Mouse (Mus musculus): ENCODE measurements around the gene Copa. TPM values are rescaled to one million over a fixed set of nuclear protein-coding genes. Genes with fewer than 3 reads are reported as not detected.

Copa gene
- 75.9 and 82.2 TPM in 2 replicates for polyA plus RNA-seq (2015; fragmentation: Nextera tagmentation; extraction: Ambion mirVana)

DNA sequence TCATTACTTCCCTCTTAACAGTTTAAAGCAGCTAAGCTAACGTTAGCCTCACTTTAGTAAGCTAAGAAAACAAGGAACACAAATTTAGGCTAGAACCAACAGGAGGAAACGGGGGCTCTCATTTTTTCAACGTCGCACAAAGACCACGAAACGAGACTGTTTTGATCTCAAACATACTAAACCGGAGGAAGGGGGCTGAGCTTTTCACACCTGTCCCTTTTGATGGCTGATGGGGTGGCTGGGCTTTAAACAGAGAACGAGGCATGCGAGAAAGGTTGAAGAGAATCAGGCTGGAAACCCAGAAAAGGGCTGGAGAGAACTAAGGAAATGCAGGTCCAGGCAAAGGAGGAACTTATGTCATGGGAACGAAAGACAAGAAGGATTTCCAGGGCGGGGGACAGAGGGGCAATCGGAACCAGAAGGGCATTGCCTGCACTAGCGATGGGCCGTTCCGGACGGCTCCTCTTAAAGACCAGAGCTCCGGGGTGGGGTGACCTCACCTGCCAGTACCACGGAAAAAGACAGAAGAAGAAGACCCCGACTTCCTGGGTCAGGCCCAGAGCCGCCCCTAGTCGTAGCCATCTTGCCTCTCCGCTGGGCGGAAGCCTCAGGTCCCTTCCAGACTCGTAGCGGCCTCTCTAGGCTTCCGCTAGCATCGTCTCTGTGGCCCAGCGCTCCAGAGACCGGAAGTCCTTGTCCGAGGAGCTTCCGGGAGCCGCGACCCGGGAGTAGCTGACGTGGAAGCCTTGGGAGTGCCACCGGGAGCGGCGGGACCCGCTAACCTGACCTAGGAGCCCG lies at the start of gene Copa, which contains the start of gene Ncstn:
Copa (plus strand) TSS at position 429 of the 798 bp plus-strand sequence.
Ncstn (minus strand) TSS at position 695 of the 798 bp plus-strand sequence.
- H3K4me1 ChIP-seq (ENCODE audit: control insufficient read depth, low read depth, low read length): peaks cover 17% of the 10 kb centered on the region
- peak within 1 kb of the TSS; percentile 92 for H3K9ac ChIP-seq (ENCODE audit: low read depth, low read length)
- H3K27ac ChIP-seq (ENCODE audit: low read length): peak within 1 kb of the TSS; percentile 82
- H3K4me3 ChIP-seq (ENCODE audit: low read depth, low read length): peak within 1 kb of the TSS; percentile 96
- ATAC-seq (ENCODE audit: low read depth): peak; percentile 98
- under 1% methylated on average over 40 of the region's 40 CpGs for WGBS (ENCODE audit: insufficient replicate concordance)
- no peaks in the 10 kb centered on the region for H3K36me3 ChIP-seq (ENCODE audit: control insufficient read depth, insufficient read depth)
- H3K9me3 ChIP-seq (replicated peaks; ENCODE audit: control insufficient read depth, low read length): no peaks in the 10 kb centered on the region
- H3K4me2 ChIP-seq (ENCODE audit: low read depth, low read length): peak within 1 kb of the TSS; percentile 79
- H3K27me3 ChIP-seq (ENCODE audit: control insufficient read depth, insufficient read depth, low read depth, low read length): no peaks in the 10 kb centered on the region

DNA sequence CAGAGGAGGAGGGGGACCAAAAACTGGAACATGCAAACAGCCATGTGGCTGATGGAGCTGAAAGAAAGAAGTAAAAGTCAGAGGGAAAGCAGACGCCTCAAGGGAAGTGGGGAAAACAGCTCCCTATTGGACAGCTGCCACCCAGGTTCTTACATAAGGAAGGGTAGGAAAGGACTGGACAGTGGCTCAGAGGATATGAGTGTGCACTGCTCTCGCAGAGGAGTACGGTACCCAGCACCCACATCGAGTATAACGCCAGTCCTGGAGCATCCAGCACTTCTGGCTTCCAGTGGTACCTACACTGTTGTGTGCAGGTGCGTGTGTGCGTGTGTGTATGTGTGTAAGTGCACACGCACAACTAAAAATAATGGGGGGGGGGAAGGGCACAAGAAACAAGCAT lies 35.9 kb upstream of the Copa start:
- Histone ChIP-seq H3K4me1 (ENCODE audit: control insufficient read depth, low read depth, low read length) (no peaks in the 10 kb centered on the region), H3K36me3 (ENCODE audit: control insufficient read depth, insufficient read depth) (no peaks in the 10 kb centered on the region), H3K4me2 (ENCODE audit: low read depth, low read length) (no peak overlapping the region), H3K4me3 (ENCODE audit: low read depth, low read length) (no peak overlapping the region), H3K27me3 (ENCODE audit: control insufficient read depth, insufficient read depth, low read depth, low read length) (no peaks in the 10 kb centered on the region), H3K27ac (ENCODE audit: low read length) (no peak overlapping the region), H3K9ac (ENCODE audit: low read depth, low read length) (no peak overlapping the region), H3K9me3 (replicated peaks; ENCODE audit: control insufficient read depth, low read length) (no peaks in the 10 kb centered on the region)
- no peak for ATAC-seq (ENCODE audit: low read depth)
- WGBS (ENCODE audit: insufficient replicate concordance): 53% methylated on average over 8 of the region's 8 CpGs

DNA sequence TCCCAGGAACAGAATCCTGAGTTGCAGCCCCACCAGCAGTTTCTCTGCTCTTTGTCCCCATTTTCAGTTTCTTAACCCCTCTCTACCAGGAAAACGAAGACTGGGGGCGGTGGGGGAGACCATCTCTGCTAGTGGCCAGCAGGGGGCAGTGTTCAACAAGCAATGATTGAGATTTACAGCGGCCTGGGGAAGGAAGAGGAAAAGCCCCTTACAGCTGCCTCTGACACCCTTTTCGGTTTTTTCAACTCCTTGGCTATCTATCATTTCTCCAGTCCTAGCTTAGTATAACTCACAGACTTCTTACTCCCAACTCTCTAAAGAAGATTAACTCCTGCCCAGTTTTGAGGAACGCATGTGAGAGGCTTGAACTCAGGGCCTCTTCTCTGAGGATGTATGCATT lies 35.4 kb upstream of the Copa start:
- Histone ChIP-seq H3K9ac (ENCODE audit: low read depth, low read length) (no peak overlapping the region), H3K9me3 (replicated peaks; ENCODE audit: control insufficient read depth, low read length) (no peaks in the 10 kb centered on the region), H3K27ac (ENCODE audit: low read length) (no peak overlapping the region), H3K4me2 (ENCODE audit: low read depth, low read length) (no peak overlapping the region), H3K4me1 (ENCODE audit: control insufficient read depth, low read depth, low read length) (no peaks in the 10 kb centered on the region), H3K27me3 (ENCODE audit: control insufficient read depth, insufficient read depth, low read depth, low read length) (no peaks in the 10 kb centered on the region; the same call in 1 of the 2 replicates), H3K36me3 (ENCODE audit: control insufficient read depth, insufficient read depth) (no peaks in the 10 kb centered on the region), H3K4me3 (ENCODE audit: low read depth, low read length) (no peak overlapping the region)
- 0 out of 2 replicates have a peak, but pooled peaks have one; percentile 11 for ATAC-seq (ENCODE audit: low read depth)
- WGBS (ENCODE audit: insufficient replicate concordance): 17% methylated on average over 5 of the region's 5 CpGs

DNA sequence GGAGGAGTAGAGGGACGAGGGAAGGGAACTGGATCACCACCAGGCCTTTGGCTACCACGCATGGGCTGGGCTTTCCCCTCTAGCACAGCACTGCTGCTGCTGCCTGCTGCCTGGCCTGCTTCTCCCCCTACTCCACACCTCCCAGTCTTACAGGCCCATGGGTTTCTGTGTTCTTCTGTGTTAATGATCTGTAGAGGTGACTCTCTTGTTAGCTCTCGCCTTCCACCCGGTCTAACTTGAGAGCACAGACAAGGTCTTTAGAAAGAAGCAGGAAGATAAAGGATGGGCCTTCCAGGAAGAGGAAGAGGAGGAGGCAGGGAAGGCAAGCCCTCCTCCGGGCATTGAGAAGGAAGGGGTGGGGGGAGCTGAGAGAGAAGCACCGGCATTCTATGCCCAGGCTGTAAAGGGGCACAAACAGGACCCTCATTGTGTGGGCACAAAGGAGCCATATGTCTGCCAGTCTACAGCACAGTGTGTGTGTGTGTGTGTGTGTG lies 34.0 kb upstream of the Copa start:
- H3K4me1 ChIP-seq (ENCODE audit: control insufficient read depth, low read depth, low read length): no peaks in the 10 kb centered on the region

DNA sequence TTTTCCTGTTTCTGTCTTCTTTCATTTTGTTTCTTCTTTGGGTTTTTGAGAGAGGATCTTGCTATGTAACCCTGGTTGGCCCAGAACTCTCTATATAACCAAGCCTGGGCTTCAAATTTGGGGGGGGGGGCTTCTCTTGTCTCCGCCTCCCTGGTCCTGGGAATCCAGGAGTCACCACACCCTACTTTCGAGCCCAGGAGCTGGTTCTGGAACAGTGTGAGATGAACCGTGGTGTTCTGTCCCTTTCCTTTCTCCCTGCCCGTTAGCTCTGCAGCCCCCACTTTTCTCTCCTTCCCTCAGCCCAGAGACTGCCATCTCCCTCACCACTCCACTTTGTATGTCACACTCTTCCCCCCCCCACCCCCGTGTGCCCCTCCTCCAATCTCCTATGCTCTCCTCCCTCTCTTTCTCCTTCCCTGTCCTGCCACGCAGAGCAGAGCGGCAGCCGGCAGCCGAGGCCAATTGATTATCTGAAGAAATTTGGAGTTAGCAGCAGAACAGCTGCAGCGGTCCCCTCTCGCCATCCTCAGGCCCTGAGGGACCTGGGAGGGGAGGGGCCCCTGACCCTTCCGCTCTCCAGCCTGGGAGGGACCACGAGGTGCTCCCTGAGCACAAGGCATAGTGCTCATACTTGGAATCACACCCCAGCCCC lies 33.1 kb upstream of the Copa start:
- no peaks in the 10 kb centered on the region for H3K4me1 ChIP-seq (ENCODE audit: control insufficient read depth, low read depth, low read length)
- ATAC-seq (ENCODE audit: low read depth): no peak
- no peak overlapping the region for H3K27ac ChIP-seq (ENCODE audit: low read length)
- 41% methylated on average over 13 of the region's 13 CpGs for WGBS (ENCODE audit: insufficient replicate concordance)
- no peaks in the 10 kb centered on the region for H3K36me3 ChIP-seq (ENCODE audit: control insufficient read depth, insufficient read depth)
- H3K4me2 ChIP-seq (ENCODE audit: low read depth, low read length): no peak overlapping the region
- H3K4me3 ChIP-seq (ENCODE audit: low read depth, low read length): no peak overlapping the region
- peaks cover 23% of the 10 kb centered on the region for H3K27me3 ChIP-seq (ENCODE audit: control insufficient read depth, insufficient read depth, low read depth, low read length)
- no peaks in the 10 kb centered on the region for H3K9me3 ChIP-seq (replicated peaks; ENCODE audit: control insufficient read depth, low read length)
- no peak overlapping the region for H3K9ac ChIP-seq (ENCODE audit: low read depth, low read length)

More for the DNA sequence above, 34.0 kb upstream of the Copa start:
- Histone ChIP-seq H3K9ac (ENCODE audit: low read depth, low read length) (no peak overlapping the region), H3K27me3 (ENCODE audit: control insufficient read depth, insufficient read depth, low read depth, low read length) (peaks cover 13% of the 10 kb centered on the region), H3K4me3 (ENCODE audit: low read depth, low read length) (no peak overlapping the region), H3K9me3 (replicated peaks; ENCODE audit: control insufficient read depth, low read length) (no peaks in the 10 kb centered on the region), H3K27ac (ENCODE audit: low read length) (no peak overlapping the region), H3K4me2 (ENCODE audit: low read depth, low read length) (no peak overlapping the region), H3K36me3 (ENCODE audit: control insufficient read depth, insufficient read depth) (no peaks in the 10 kb centered on the region)
- WGBS (ENCODE audit: insufficient replicate concordance): 15% methylated on average over 6 of the region's 6 CpGs
- ATAC-seq (ENCODE audit: low read depth): no peak

DNA sequence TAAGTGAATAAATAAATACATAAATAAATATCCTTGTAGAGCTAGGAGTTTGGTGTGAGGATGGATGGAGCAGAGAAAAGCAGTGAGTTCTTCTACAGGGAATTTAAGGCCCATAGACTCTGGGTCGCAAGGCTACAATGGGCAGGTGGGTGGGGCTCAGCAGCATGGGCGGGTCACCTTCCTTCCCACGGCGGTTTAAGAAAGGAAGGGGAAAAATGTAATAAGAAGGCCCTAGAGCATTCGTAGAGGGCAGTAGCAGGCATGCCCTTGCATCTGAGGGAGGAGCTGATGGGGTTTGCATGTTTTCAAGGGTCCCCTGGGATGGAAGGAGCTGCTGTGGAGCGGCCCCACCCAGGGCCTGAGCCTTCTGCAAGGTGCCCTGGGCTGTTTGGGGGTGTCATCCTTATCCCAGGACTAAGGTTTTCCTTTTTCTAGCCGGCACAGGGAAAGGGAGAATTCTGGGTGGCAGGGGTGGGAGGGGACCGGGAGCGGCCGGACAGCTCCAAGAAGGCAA lies 29.5 kb upstream of the Copa start:
- Histone ChIP-seq H3K9me3 (replicated peaks; ENCODE audit: control insufficient read depth, low read length) (no peaks in the 10 kb centered on the region), H3K4me2 (ENCODE audit: low read depth, low read length) (no peak overlapping the region), H3K4me3 (ENCODE audit: low read depth, low read length) (no peak overlapping the region), H3K27me3 (ENCODE audit: control insufficient read depth, insufficient read depth, low read depth, low read length) (peaks cover 34% of the 10 kb centered on the region), H3K9ac (ENCODE audit: low read depth, low read length) (no peak overlapping the region), H3K36me3 (ENCODE audit: control insufficient read depth, insufficient read depth) (no peaks in the 10 kb centered on the region), H3K4me1 (ENCODE audit: control insufficient read depth, low read depth, low read length) (no peaks in the 10 kb centered on the region), H3K27ac (ENCODE audit: low read length) (no peak overlapping the region)
- ATAC-seq (ENCODE audit: low read depth): no peak
- 11% methylated on average over 10 of the region's 10 CpGs for WGBS (ENCODE audit: insufficient replicate concordance)

DNA sequence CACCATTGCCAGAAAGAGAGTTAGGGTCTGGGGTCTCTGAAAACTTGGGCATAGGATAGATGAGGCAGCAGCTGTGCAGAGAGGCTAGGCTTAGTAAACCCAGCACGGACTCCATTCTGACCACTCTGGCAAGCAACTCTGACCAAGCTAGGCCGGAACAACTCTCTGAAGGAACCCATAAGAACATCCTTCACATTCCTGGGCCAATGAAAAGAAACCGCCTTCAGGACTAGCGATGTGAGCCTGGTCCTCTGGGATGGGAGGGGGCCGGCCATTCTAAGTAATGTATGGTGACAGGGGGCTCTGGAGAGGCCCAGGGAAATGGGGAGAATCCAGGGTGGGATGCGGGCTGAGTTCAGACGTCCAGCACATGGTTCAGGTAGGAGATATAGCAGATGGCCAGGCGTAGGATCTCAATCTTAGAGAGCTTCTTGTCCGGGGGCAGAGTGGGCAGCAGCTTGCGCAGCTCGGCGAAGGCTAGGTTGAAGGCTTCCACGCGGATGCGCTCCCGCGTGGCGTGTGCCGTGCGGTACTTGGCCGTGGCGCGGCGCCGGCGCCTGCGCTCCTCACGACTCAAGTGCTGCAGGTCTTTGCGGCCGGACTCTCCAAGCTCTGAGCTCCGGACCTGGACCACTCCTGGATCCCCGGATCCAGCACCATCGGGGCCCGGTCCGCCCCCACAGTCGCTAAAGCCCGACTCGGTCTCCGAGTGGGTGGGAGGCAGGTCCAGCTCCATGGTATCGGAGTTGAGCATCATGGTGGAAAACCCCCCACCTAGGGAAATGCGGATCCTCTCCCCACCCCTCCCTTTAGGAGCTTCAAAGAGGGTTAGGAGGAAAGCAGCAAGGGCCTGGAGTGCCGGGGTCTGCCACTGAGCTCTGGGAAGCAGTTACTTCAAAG lies 28.5 kb upstream of the Copa start:
- H3K4me2 ChIP-seq (ENCODE audit: low read depth, low read length): peak overlapping the region; percentile 24
- no peak overlapping the region for H3K27ac ChIP-seq (ENCODE audit: low read length)
- no peaks in the 10 kb centered on the region for H3K36me3 ChIP-seq (ENCODE audit: control insufficient read depth, insufficient read depth)
- no peak overlapping the region for H3K9ac ChIP-seq (ENCODE audit: low read depth, low read length)
- H3K4me1 ChIP-seq (ENCODE audit: control insufficient read depth, low read depth, low read length): no peaks in the 10 kb centered on the region
- peaks cover 34% of the 10 kb centered on the region for H3K27me3 ChIP-seq (ENCODE audit: control insufficient read depth, insufficient read depth, low read depth, low read length)
- 7% methylated on average over 42 of the region's 42 CpGs for WGBS (ENCODE audit: insufficient replicate concordance)
- H3K4me3 ChIP-seq (ENCODE audit: low read depth, low read length): peak overlapping the region; percentile 9; the same call in 1 of the 2 replicates
- ATAC-seq (ENCODE audit: low read depth): no peak
- no peaks in the 10 kb centered on the region for H3K9me3 ChIP-seq (replicated peaks; ENCODE audit: control insufficient read depth, low read length)

DNA sequence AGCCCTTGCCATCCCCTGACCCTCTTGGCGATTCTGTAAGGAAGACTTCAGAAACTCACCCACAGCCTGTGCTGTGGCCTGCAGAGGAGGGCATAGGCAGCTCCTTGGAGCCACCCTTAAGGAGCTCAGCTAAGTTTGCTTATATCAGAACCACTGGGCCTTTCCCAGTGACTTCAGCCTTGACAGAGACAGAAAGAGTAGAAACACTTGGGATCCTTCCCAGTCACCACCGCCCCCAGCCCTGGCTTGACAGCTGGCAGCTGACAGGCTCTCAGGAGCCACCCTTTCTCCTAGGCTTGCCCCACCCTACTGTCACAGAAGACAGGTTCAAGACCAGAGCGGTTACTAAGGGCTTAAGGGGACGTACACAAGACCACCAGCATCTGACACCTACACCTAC lies 26.1 kb upstream of the Copa start:
- WGBS (ENCODE audit: insufficient replicate concordance): 59% methylated on average over 4 of the region's 4 CpGs
- Histone ChIP-seq H3K4me3 (ENCODE audit: low read depth, low read length) (no peak overlapping the region), H3K27ac (ENCODE audit: low read length) (no peak overlapping the region), H3K4me1 (ENCODE audit: control insufficient read depth, low read depth, low read length) (no peaks in the 10 kb centered on the region), H3K9ac (ENCODE audit: low read depth, low read length) (no peak overlapping the region), H3K36me3 (ENCODE audit: control insufficient read depth, insufficient read depth) (no peaks in the 10 kb centered on the region), H3K27me3 (ENCODE audit: control insufficient read depth, insufficient read depth, low read depth, low read length) (peaks cover 34% of the 10 kb centered on the region), H3K9me3 (replicated peaks; ENCODE audit: control insufficient read depth, low read length) (no peaks in the 10 kb centered on the region), H3K4me2 (ENCODE audit: low read depth, low read length) (no peak overlapping the region)
- no peak for ATAC-seq (ENCODE audit: low read depth)

Measured in liver, embryonic 16.5 days (tissue).